Mouse (Mus musculus) urinary bladder, adult 2 months (tissue): ENCODE results near the gene Znrf3. TPM values are rescaled to one million over a fixed set of nuclear protein-coding genes. Genes with fewer than 3 reads are reported as not detected.
A peak's percentile ranks its signal among the peaks of the same experiment; 100 is the strongest.

Experiments used
- DNase-seq: peaks from one replicate; pipeline ENCODE4 v3.0.0; 2022; ENCODE audit warnings: low spot score
- polyA plus RNA-seq: library from polyadenylated mRNA; depleted of rRNA; stranded (reverse); fragments of >200 nt; gene quantifications from 2 replicates; pipeline ENCODE4 v1.2.3, GENCODE M21; 2012

Znrf3 gene
- polyA plus RNA-seq, 1 experiment, result 5.3 TPM

GRCm38 (mm10) chr11:5271274-5272065 is 173.2 kb downstream of the Znrf3 start:
- no peak for DNase-seq

DNA sequence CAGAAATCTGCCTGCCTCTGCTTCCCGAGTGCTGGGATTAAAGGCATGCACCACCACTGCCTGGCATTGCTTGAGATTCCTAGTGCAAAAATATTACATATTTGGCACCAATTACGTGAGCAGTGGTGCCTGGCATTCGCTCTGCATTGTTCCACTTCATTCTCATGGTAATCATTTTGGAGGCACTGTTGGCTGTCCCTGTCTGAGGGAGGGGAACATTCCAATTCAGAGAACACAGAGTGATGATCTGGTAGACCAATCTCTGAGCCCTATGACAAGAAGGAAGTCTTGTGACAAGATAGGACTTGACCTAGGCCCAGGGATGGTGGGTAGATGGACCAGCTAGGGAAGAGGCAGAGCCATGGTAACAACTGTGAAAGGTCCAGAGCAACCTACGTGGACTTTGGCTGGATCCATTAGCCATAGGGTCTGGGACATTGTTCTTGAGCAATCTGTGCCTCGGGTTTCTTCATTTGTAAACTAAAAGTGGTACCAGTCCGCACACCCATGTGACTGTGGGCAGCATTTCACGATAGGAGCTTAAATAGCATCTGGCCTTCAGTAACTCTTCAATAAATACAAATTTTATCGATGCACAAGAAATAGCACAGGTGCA is 174.7 kb downstream of the Znrf3 start:
- no peak for DNase-seq

DNA sequence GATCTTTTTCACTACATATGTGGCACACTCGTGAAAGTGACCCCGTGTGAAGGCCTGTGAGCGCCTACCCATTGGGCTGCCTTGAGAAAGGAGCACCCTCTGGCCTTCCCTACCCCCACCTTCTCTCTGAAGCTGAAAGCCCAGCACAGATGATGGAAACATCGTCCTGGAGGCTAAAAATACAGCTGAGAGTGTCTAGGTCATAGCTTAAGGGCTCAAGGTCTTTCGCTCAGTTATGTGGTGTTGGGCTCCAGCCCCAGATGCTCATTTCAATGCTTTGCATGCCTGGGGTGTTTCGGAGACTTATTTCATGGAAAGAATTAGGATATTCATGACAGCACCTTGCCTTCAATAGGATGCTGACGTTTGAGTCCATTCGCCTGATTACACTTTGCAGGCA is 178.9 kb downstream of the Znrf3 start:
- no peak for DNase-seq

- peak; percentile 74 for DNase-seq
Measured at GRCm38 (mm10) chr11:5263078-5263730, 181.4 kb downstream of the Znrf3 start.

GRCm38 (mm10) chr11:5261508-5262392 is 182.9 kb downstream of the Znrf3 start, which contains the start of gene Kremen1:
TSS of gene Kremen1 (minus strand) at chr11:5261558.
- DNase-seq, result peak; percentile 87

DNA sequence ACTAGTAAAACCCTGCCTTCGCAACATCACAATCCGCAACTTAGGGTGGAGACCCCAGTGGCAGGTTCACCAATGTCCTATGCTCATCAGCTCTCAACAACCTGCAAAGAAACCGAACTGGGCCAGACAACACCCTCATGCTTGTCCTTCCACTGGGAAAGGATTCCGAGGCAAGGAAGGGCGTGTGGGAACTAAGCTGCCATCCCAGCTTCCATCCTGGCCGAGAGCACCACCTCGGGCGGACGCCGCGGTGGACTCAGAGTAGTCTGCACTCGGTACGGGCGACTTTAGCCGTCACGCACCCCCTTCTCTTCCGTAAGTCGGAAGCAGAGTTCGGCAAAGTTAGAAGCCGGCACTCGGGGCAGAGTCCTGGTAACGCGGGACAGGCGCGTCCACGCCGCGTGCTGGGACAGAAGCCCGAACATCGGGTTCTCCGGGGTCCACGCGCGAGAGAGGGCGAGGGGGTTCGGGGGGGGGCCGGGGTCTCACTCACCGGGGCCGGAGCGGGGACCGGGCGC is 183.6 kb downstream of the Znrf3 start:
- no peak for DNase-seq

DNA sequence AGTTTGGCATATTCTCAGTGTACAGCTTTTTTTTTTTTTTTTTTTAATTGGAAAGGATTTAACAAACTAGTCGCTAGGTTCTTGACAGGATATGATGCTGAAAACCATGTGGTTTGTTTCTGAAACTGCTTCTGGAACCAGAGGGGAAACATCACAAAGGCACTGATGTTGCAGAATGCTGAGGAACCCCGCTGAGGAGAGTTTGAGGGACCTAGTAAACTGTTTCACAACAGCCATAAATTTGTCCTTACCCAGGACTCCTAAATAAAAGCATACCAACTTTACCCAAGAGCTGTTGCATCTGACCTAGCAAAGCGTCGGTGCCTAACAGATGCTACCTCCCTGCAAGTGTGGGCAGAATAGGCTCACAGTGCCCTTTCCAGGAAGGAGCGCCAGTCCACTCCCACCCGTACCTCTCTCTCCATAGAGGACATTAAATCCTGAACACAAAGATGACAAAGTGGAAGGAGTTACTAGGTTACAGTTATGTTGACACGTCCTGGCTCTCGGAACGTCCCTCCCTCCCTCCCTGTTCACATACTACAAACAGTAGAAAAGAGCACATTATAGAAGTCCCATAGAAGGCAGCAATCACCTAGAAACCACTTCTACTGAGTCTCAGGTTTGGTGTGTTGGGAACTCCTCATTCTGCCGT is 184.6 kb downstream of the Znrf3 start:
- DNase-seq, result no peak

DNA sequence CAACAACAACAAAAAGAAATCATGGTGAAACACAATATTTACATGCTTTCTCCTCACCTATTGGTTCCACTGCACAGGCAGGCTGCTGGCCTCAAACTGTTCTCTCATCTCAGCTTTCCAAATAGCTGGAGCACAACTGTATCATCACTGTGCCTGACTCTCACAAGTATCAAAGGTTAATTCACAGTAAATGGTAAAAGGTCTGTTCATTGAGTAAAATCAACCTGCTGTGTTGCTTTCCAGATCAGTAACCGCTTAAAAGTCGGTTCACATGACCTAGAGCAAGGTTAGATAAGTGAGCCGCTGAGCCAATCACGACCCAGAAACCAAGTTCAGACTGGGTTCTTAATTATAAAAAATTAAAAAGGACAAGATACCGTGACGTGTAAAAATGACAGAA is 186.6 kb downstream of the Znrf3 start:
- no peak for DNase-seq

GRCm38 (mm10) chr11:5257151-5257862 is 187.3 kb downstream of the Znrf3 start:
- no peak for DNase-seq

GRCm38 (mm10) chr11:5255509-5256014 is 189.1 kb downstream of the Znrf3 start:
- no peak for DNase-seq

DNA sequence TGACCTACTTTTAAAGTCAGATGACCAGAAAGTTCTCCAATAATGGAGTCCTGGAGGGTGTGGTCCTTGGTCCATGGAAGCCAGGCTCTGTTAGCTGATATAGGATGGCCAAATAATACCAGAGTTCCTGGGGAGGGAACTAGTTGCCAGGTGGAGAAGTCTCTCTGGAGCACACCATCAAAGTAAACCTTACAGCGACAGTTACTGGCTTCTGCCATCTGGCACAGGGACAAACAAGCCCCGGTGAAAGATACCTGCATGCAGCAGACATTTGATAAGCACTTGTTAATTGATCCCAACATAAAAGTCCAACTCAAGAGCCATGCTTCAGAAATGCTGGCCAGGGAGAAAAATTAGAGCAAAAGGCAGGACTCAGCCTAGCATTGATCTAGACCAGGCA is 190.6 kb downstream of the Znrf3 start:
- no peak for DNase-seq

DNA sequence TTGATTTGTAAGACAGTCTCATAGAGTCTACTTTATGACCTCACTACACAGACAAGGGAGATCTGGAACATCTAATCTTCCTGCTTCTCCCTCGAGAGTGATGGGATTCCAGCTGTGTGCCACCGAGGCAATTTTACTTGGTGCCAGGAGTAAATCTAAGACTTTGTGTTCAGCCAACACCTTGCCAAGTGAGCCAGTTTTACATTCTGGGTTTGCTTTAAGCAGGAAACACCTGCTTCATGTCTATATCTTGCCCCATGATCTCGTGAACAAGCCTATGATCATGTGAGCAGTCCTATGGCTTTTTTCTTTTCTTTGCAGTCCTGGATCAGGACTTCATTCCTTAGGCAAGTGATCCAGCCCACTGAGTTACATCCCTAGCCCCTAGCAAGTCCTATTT is 191.1 kb downstream of the Znrf3 start:
- no peak for DNase-seq

DNA sequence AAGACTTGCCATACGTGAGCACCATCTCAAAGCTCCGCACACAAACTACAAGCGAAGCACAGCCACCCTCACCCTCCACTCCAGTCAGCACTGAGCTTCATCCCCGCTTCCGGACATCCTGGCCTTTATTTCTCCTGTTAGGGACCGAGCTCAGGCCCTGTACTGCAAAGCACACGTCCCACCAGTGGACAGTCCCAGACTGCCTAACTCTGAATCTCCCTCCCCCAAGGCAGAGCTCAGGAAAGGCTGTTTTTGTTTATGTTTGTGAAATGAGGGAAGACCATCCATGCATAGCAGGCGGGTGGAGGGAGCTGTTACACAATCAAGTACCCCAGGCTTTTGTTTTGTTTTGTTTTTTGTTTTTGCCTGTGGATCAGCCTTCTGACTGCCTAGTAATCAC is 191.9 kb downstream of the Znrf3 start:
- DNase-seq, result no peak

DNA sequence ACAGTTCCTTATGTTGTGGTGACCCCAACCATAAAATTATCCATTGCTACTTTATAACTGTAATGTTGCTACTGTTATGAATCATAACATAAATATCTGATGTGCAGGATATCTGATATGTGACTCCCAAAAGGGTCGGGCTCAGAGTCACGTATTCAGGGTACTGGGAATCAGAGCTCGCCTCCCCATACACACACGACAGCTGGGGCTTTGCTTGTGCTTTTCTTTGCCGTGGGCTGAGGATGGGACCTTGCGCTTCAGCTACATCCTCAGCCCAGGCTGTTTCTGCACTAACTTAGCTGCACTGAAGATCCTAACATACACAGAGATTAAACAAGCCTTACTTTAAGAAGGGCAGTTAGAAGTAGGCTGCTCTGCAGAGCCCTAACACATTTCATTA is 193.5 kb downstream of the Znrf3 start:
- DNase-seq, result no peak

GRCm38 (mm10) chr11:5248200-5248599 is 196.4 kb downstream of the Znrf3 start:
- no peak for DNase-seq

DNA sequence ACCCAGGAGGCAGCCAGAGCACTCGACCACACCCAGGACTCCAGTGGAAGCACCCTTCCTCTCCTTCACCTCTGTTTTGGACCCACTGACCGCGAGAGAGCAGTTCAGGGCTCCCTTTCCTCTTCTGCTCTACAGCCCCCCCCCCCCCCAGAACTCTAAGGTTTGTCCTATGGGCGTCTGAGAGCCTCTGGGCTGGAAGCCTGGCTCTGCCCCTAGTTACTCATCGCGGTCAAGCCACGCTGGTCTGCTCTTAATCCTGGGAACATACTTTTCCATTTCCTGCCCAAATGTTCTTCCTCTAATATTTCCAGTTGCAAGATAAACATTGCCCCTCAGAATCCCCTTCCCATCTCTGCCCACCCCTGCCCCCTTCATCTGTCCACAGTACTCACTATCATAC is 199.2 kb downstream of the Znrf3 start:
- DNase-seq, result no peak

DNA sequence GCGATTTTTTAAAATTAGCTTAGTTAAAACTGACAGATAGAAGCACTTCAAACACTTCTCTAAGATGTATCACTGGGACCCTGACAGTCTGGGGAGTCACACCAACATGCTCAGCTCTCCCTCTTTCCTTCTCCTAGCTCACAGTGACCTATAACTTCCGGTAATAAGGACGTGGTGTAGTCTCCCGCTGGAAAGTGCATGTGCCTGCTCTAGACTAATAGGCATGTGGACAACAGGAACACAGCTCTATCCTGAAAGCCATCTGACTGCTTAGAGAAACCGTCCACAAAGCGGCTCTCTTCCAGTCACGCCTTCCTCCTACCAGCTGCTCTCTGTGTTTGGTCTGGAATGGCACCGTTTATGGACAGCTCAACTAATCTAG is 199.9 kb downstream of the Znrf3 start:
- DNase-seq, result no peak

- DNase-seq, result peak; percentile 43
Measured at GRCm38 (mm10) chr11:5243812-5244748, 200.6 kb downstream of the Znrf3 start.

GRCm38 (mm10) chr11:5243208-5243607 is 201.4 kb downstream of the Znrf3 start:
- no peak for DNase-seq
